Mouse (Mus musculus) bone marrow macrophage, adult 2 months (primary cell): Measurements from ENCODE around the gene Smarcc2.

ENCODE experiments used
- CTCF ChIP-seq: IDR thresholded peaks from 2 replicates; pipeline ENCODE4 v1.5.1; 2012; ENCODE audit warnings: low read depth, mild to moderate bottlenecking, low read length, moderate library complexity
- POLR2A ChIP-seq: IDR thresholded peaks from 2 replicates; pipeline ENCODE4 v1.6.1; 2012; ENCODE audit warnings: mild to moderate bottlenecking, low read depth, low read length, borderline replicate concordance

- TF ChIP-seq POLR2A = no peak
- no peak for TF ChIP-seq CTCF
Measured at GRCm38 (mm10) chr10:128489380-128489779, 30.3 kb downstream of the Smarcc2 start.
